Mouse (Mus musculus) CH12.LX (cell line): ENCODE data around the gene Rab43.

Source experiments
- CHD2 ChIP-seq: IDR thresholded peaks from 2 replicates; pipeline ENCODE4 v1.6.1; 2011; ENCODE audit warnings: low read length, improper control_type of control experiment
- CTCF ChIP-seq, 2 experiments: IDR thresholded peaks in 1 of 2; conservative IDR thresholded peaks in 1 of 2; 2 replicates each; pipeline ENCODE4 v1.5.1; 2011 to 2012; ENCODE audit warnings: low read depth in 2 of 2, low read length in 2 of 2, improper control_type of control experiment in 1 of 2, inconsistent platforms in 1 of 2, mild to moderate bottlenecking in 1 of 2, moderate library complexity in 1 of 2
- ETS1 ChIP-seq: conservative IDR thresholded peaks from 2 replicates; pipeline ENCODE4 v1.6.1; 2012; ENCODE audit warnings: low read depth, mild to moderate bottlenecking, inconsistent platforms, low read length, improper control_type of control experiment, moderate library complexity
- GABPA ChIP-seq: IDR thresholded peaks from 2 replicates; pipeline ENCODE4 v1.6.1; 2012; ENCODE audit warnings: low read depth, low read length, improper control_type of control experiment, inconsistent platforms; ENCODE audit not compliant: insufficient replicate concordance
- HCFC1 ChIP-seq: IDR thresholded peaks from 2 replicates; pipeline ENCODE4 v1.6.1; 2012; ENCODE audit warnings: low read depth, mild to moderate bottlenecking, inconsistent platforms, low read length, improper control_type of control experiment
- KAT2A ChIP-seq: IDR thresholded peaks from 2 replicates; pipeline ENCODE4 v1.6.1; 2012; ENCODE audit warnings: low read length, improper control_type of control experiment, inconsistent platforms; ENCODE audit not compliant: insufficient replicate concordance
- MAFK ChIP-seq: IDR thresholded peaks from 2 replicates; pipeline ENCODE4 v1.6.1; 2011; ENCODE audit warnings: low read length, improper control_type of control experiment; ENCODE audit not compliant: insufficient replicate concordance
- MAX ChIP-seq: IDR thresholded peaks from 2 replicates; pipeline ENCODE4 v1.6.1; 2011; ENCODE audit warnings: low read length, improper control_type of control experiment
- NELFE ChIP-seq: IDR thresholded peaks from 2 replicates; pipeline ENCODE4 v1.6.1; 2011; ENCODE audit warnings: low read depth, low read length, improper control_type of control experiment
- NRF1 ChIP-seq: IDR thresholded peaks from 2 replicates; pipeline ENCODE4 v1.6.1; 2014; ENCODE audit warnings: low read depth, mild to moderate bottlenecking, inconsistent platforms, low read length, improper control_type of control experiment, moderate library complexity
- PAX5 ChIP-seq: IDR thresholded peaks from 2 replicates; pipeline ENCODE4 v1.6.1; 2012; ENCODE audit warnings: low read length, inconsistent platforms, mixed read lengths
- POLR2A ChIP-seq: IDR thresholded peaks from 2 replicates; pipeline ENCODE4 v1.6.1; 2011; ENCODE audit warnings: low read depth, mild to moderate bottlenecking, improper control_type of control experiment, low read length
- UBTF ChIP-seq: IDR thresholded peaks from 2 replicates; pipeline ENCODE4 v1.6.1; 2012; ENCODE audit warnings: low read depth, mild to moderate bottlenecking, inconsistent platforms, low read length, improper control_type of control experiment, moderate library complexity
- USF1 ChIP-seq: IDR thresholded peaks from 2 replicates; pipeline ENCODE4 v1.6.1; 2014; ENCODE audit warnings: low read depth, mild to moderate bottlenecking, inconsistent platforms, low read length, improper control_type of control experiment

- TF ChIP-seq NRF1 (no peak), POLR2A (no peak), CTCF (conservative IDR thresholded peaks at IDR 0.05 in 1 of 2, IDR thresholded peaks at IDR 0.05 in 1 of 2; ENCODE audit: low read depth in 2 of 2, low read length in 2 of 2) (no peak), UBTF (no peak), MAX (no peak), NELFE (no peak), GABPA (no peak), PAX5 (no peak), USF1 (no peak), HCFC1 (no peak), MAFK (no peak), CHD2 (no peak), ETS1 (no peak), KAT2A (no peak)
These were observed 37.1 kb downstream of the Rab43 start for GRCm38 (mm10) chr6:87774909-87775308.
